Mouse (Mus musculus): ENCODE measurements at regions not wholly inside any gene's neighbourhood (a gene's known extent, or its start where the extent isn't known, plus 50 kb on each side); places are given as distances from the start of the nearest gene placed in this dataset.

GRCm38 (mm10) chr15:36852229-36852821 is 155.2 kb downstream of the Zfp706 start:
- no peak for DNase-seq

DNA sequence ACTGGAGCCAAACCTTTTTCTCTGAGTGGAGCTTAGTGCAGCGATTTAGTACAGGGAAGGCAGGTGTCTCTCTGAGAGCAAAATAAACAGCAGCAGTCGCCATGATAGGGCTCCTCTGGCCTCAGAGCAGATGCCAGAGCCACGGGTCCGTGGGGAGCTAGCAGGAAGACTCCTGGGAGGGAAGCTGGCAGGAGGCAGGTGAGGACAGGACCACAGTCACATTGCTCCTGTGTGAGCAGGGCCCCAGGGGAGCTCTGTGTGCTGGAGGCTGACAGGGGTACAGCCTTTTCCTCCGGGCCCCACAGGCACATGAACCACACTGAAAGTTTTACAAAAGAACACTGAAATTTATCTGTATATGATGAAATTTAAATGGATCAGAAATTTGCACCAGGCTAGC is 159.3 kb downstream of the Zfp706 start:
- no peak for DNase-seq

GRCm38 (mm10) chr15:36846806-36847205 is 160.8 kb downstream of the Zfp706 start:
- no peak for DNase-seq

Measured in lung, postnatal 14 days (tissue).